Mouse (Mus musculus) c-Kit-positive CD71-positive TER-119-positive erythroid progenitor cells, embryonic 14.5 days (primary cell): ENCODE results near the gene Olfr646.

Experiments used
- DNase-seq: peaks from one replicate; pipeline ENCODE4 v3.0.0-alpha.2; 2013; ENCODE audit warnings: low spot score

The Olfr646 gene

DNA sequence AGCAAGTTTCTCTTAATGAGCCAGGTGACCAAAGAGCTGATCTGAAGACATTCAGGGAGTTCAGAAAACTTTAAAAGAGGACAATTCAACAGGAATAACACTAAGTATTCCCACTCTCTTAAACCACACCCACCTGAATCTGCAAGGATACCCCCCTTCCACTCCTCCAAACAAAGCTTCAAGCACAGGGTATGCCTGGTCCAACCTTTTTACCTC is at the start of gene Olfr646:
Gene Olfr646 (plus strand): TSS at position 117 of the 216 bp plus-strand sequence.
- DNase-seq, result no peak

DNA sequence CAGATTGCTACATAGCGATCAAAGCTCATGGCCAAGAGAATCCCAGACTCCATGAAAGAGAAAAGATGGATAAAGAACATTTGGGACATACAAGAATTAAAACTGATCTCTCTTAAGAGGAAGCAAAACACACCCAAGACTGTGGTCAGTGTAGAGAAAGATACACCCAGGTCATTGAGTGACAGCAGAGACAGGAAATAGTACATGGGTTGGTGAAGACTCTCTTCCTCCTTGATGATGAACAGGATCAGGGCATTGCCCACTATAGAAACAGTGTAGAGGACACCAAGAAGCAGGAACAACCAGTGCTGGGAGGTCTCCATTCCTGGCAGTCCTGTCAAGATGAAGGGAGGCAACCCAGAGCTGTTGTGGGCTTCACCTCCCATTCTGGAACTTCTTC is 45.5 kb upstream of the Olfr646 start:
- no peak for DNase-seq

DNA sequence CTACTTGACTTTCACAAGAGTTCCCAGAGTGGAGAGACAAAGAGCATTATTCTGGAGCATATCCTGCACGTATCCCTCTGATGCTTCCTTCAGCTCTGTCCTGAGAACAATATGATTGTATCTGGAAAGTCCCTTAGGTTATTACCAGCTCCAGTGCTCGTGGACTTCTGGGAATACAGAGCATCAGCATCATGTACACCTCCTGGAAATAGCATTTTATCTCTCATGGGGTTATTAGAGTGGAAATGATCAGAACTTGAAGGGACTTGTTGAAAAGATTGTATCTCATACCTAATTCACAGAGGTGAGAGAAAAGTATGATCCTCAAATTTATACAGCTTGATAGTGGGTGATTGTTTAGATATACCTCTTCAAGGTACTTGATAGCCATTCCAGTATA is 43.3 kb upstream of the Olfr646 start, which contains the start of gene 4930516K23Rik:
Gene 4930516K23Rik (minus strand): TSS at position 101 of the 400 bp plus-strand sequence.
- no peak for DNase-seq

DNA sequence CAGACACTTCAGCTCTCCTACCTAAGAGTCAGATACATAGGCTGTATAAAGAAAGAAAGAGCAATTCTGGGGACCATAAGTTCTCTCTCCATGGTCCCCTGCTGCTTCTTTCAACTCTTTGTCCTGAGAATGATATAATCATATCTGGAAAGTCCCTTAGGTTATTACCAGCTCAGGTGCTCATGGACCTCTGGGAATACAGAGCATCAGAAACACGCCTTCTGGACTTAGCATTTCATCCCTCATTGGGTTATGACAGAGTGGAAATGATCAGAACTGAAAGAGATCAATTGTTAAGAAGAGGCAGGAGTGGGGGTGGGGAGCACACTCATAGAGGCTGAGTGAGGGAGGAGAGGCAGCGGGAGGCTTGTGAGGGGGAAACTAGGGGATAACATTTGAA is 32.9 kb upstream of the Olfr646 start, which contains the start of gene Olfr644:
Gene Olfr644 (minus strand): TSS at position 101 of the 400 bp plus-strand sequence.
- no peak for DNase-seq

DNA sequence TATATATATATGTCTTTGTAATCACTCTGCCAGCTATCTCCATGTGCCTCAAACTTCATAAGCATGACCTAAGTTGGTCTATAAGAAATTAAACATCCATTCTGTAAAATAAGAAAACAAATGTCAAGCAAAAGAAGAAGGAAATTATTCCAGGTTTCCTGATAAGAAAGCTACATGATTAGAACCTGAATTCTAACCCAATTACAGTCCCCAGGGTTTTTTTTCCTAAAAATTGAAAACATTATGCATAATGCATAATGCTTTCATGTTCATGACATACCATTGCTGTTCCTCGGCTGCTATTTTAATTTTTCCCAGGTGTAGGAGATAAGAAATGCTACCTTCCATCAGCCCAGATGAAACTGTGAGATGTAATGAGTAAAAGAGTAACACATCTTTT is 19.3 kb upstream of the Olfr646 start, which contains the start of gene Olfr645:
Gene Olfr645 (minus strand): TSS at position 101 of the 400 bp plus-strand sequence.
- no peak for DNase-seq

DNA sequence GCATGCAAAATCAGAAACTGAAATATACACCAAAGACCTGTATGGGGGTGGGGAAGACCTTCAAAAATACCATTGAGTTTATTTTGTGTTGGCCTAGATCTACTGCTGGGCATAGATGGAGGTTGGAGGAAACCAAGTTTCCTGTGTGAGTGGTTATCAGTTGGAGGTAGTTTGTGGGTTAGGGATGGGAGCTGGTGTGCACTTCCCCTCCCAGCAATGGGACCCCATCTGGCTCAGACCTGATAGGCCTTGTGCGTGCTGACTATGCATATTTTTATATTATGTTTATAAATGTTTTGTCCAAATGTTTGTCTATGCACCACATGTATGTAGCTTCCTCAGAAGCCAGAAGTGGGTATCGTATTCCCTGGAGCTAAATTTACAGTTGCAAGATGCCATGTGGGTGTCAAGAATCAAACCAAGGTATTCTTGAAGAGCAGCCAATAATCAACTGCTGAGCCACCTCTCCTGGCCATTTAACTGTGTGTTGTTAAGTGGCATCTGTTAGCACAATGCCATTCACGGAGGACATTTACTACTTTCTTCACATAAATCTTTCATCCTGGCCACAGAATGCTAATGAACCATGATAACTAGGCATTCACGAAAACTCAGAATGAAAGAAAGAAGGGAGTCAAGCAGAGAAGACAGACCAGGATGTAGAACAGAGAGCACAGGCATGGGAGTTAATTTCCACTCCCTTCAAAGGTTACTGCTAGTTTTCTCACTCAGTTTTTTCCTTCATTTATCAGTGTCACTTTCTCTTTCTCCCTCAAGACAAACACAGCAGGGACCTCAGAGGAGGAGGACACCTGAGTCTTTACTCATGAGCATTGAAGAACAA is 538 bp upstream of the Olfr646 start:
- DNase-seq, result no peak

DNA sequence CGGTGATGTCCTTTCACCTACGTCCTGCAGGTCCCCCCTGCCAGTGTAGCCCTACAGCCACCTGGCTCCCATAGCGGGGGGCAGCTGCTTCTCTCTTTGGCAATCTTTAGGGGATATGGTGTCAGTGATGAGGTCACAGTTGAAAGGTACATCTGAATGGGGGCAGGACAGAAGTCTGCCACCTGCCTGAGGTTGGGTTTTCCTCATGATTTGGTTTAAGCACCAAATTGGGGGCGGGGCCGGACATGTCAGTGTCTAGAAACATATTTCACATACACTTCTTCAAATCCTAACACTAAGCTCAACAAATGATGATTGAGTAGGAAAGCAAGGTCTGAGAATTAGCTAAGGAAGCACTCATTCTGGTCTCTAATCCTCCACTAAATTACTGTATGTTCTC is 25.1 kb downstream of the Olfr646 start, which contains the start of gene Ubqln5:
Gene Ubqln5 (minus strand): TSS at position 101 of the 400 bp plus-strand sequence.
- DNase-seq, result no peak

DNA sequence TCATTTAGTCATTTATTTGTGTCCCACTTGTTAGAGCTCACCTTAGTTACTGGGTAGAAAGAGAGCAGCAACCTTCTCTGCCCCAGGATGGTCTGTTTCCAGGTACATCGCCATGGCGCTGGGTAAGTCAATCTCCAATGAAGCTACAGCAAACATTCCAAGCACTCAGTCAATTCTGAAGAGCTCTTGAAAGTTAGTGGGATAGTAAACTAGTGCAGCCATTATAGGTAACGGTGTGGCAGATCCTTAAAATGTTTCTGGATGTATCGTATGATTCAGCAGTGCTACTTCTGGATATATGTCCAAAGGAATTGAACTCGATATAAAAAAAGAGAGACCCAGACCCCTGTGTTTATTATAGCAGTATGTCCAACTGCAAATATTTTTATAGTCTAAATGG is 32.6 kb downstream of the Olfr646 start, which contains the start of gene Olfr643:
Gene Olfr643 (minus strand): TSS at position 101 of the 400 bp plus-strand sequence.
- DNase-seq, result no peak

DNA sequence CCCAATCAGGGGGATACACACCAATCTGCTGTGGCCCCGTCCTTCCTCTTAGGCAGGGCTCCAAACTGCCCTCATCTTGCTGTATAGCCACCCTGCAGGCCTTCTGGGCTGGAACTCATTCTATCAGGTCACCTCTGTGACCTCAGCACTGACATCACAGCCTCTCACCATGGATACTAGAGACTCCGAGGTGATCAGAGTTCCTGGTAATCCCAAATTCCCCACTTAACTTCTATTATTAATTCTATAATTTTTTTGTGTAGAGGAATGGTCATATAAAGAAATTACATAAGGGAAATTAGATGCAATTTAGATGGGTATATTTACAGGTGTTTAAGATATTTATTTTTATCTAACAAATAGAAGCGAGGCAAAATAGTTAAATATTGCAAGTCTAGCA is 38.5 kb downstream of the Olfr646 start, which contains the start of gene Ubqln3:
Gene Ubqln3 (minus strand): TSS at position 101 of the 400 bp plus-strand sequence.
- DNase-seq, result no peak

DNA sequence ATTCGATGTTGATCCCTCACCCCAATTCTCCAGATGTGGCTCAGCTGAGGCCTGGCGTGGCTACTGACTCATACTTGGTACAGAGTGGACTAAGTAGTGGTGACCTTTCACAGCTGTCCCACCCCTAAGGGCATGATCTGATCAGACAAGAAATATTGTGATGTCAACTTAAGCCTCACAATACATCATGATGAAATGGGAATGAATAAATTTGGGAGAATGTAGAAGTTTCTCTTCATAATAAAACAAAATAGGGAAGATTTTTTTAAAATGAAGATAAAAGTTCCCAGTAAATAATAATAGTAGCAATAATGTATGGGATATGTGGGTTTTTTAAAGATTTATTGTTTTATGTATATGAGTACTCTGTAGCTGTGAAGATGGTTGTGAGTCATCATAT is 45.8 kb downstream of the Olfr646 start, which contains the start of gene Ubqlnl:
Gene Ubqlnl (minus strand): TSS at position 101 of the 400 bp plus-strand sequence.
- no peak for DNase-seq
